Mouse (Mus musculus): ENCODE measurements around the gene Ccdc146. TPM values are rescaled to one million over a fixed set of nuclear protein-coding genes. Genes with fewer than 3 reads are reported as not detected.
A peak's percentile ranks its signal among the peaks of the same experiment; 100 is the strongest.

Ccdc146 gene
- polyA plus RNA-seq, 1 experiment from 2014 or later = 3.6 TPM

DNA sequence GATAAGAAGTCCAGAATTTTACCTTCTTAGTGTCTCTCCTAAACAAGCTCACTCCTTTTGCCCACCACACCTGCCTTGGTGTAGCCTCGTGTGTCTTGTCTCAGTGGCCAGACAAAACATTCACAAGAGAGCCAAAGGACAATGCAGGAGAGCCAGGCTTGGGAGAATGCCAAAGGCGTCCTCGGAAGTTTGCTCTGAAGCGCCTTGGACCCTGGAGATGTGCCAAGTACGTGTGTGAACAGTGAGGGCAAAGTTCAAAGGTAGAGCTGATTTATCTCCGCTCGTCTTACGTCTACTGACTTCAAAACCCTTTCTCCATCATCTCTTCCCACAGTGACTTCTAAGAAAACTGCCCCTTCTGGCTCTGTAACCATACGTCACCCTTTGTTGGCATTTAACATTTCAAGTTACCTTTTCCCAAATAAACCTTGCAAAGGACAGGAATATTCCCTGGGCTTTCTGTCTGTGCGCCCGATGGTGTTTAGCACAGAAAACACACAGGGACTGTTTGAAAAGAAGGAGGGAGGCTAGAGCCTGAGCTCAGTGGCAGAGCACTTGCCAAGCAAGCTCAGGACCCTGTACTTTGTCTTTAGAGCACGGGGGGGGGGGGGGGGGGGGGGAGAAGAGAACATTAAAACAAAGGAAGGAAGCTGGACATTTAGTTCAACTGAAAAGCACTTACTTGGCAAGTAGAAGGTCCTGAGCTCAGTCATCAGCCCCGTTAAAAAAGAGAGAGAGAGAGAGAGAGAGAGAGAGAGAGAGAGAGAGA lies 32.7 kb downstream of the Ccdc146 start:
- WGBS = 9% methylated on average over 12 of the region's 13 CpGs
- no peak overlapping the region for H3K27ac ChIP-seq (ENCODE audit: low read length)
- H3K4me3 ChIP-seq (ENCODE audit: low read length) = no peak overlapping the region
- peak overlapping the region; percentile 11; the same call in 1 of the 2 replicates for H3K4me2 ChIP-seq (ENCODE audit: low read depth, low read length)
- no peak overlapping the region for H3K9ac ChIP-seq (ENCODE audit: low read length)
- no peaks in the 10 kb centered on the region for H3K9me3 ChIP-seq (ENCODE audit: control insufficient read depth, low read length)
- H3K36me3 ChIP-seq (ENCODE audit: control insufficient read depth, insufficient read depth, low read length) = no peaks in the 10 kb centered on the region
- H3K27me3 ChIP-seq (ENCODE audit: control insufficient read depth, insufficient read depth, low read depth, low read length) = no peaks in the 10 kb centered on the region
- 0 out of 2 replicates have a peak, but pooled peaks have one; percentile 34 for ATAC-seq (ENCODE audit: low read depth)
- peaks cover 12% of the 10 kb centered on the region; the same call in 1 of the 2 replicates for H3K4me1 ChIP-seq (replicated peaks; ENCODE audit: control insufficient read depth, insufficient read depth, low read length)

DNA sequence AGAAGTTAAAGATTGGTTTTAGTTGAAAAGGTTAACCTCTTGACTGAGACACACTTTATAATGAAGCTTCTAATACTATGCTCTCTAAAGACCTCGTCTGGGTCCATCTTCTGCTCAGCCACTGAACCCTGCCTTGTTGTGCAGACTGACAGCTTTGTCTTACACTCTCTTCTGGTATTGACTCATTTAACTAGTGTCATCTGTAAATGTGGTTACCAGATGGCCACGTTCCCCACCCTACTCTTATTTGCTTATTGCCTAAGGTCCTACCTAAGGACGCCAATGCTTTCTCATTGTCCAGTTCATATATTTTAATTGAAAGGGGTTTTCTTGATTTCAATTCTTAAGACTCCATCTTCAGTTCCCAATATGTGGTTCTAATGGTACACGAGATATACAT lies 35.6 kb downstream of the Ccdc146 start:
- no peaks in the 10 kb centered on the region for H3K27me3 ChIP-seq (ENCODE audit: control insufficient read depth, insufficient read depth, low read depth, low read length)
- H3K4me1 ChIP-seq (replicated peaks; ENCODE audit: control insufficient read depth, insufficient read depth, low read length) = peaks cover 7% of the 10 kb centered on the region; the same call in 1 of the 2 replicates
- H3K27ac ChIP-seq (ENCODE audit: low read length) = no peak overlapping the region
- H3K4me2 ChIP-seq (ENCODE audit: low read depth, low read length) = no peak overlapping the region
- ATAC-seq (ENCODE audit: low read depth) = no peak
- WGBS = 78% methylated on average over 4 of the region's 4 CpGs
- H3K36me3 ChIP-seq (ENCODE audit: control insufficient read depth, insufficient read depth, low read length) = no peaks in the 10 kb centered on the region
- no peaks in the 10 kb centered on the region for H3K9me3 ChIP-seq (ENCODE audit: control insufficient read depth, low read length)
- no peak overlapping the region for H3K9ac ChIP-seq (ENCODE audit: low read length)
- H3K4me3 ChIP-seq (ENCODE audit: low read length) = no peak overlapping the region

- Histone ChIP-seq H3K27me3 (ENCODE audit: control insufficient read depth, insufficient read depth, low read depth, low read length) (no peaks in the 10 kb centered on the region), H3K36me3 (ENCODE audit: control insufficient read depth, insufficient read depth, low read length) (no peaks in the 10 kb centered on the region), H3K9ac (ENCODE audit: low read length) (no peak overlapping the region), H3K27ac (ENCODE audit: low read length) (no peak overlapping the region), H3K4me1 (replicated peaks; ENCODE audit: control insufficient read depth, insufficient read depth, low read length) (peaks cover 15% of the 10 kb centered on the region), H3K4me2 (ENCODE audit: low read depth, low read length) (no peak overlapping the region), H3K9me3 (ENCODE audit: control insufficient read depth, low read length) (no peaks in the 10 kb centered on the region), H3K4me3 (ENCODE audit: low read length) (no peak overlapping the region)
- ATAC-seq (ENCODE audit: low read depth) = no peak
These were observed 37.1 kb downstream of the Ccdc146 start for GRCm38 (mm10) chr5:21387340-21387739.

- H3K4me1 ChIP-seq (replicated peaks; ENCODE audit: control insufficient read depth, insufficient read depth, low read length) = peaks cover 10% of the 10 kb centered on the region
- WGBS = 51% methylated on average over 4 of the region's 4 CpGs
- H3K4me3 ChIP-seq (ENCODE audit: low read length) = no peak overlapping the region
- ATAC-seq (ENCODE audit: low read depth) = no peak
- peak overlapping the region; percentile 13; the same call in 1 of the 2 replicates for H3K27ac ChIP-seq (ENCODE audit: low read length)
- no peaks in the 10 kb centered on the region for H3K9me3 ChIP-seq (ENCODE audit: control insufficient read depth, low read length)
- no peak overlapping the region for H3K4me2 ChIP-seq (ENCODE audit: low read depth, low read length)
- H3K27me3 ChIP-seq (ENCODE audit: control insufficient read depth, insufficient read depth, low read depth, low read length) = no peaks in the 10 kb centered on the region
- no peak overlapping the region for H3K9ac ChIP-seq (ENCODE audit: low read length)
- no peaks in the 10 kb centered on the region for H3K36me3 ChIP-seq (ENCODE audit: control insufficient read depth, insufficient read depth, low read length)
These were observed 38.0 kb downstream of the Ccdc146 start for GRCm38 (mm10) chr5:21386432-21386831.

- Histone ChIP-seq H3K9me3 (ENCODE audit: control insufficient read depth, low read length) (no peaks in the 10 kb centered on the region), H3K4me2 (ENCODE audit: low read depth, low read length) (no peak overlapping the region), H3K9ac (ENCODE audit: low read length) (no peak overlapping the region), H3K4me1 (replicated peaks; ENCODE audit: control insufficient read depth, insufficient read depth, low read length) (peaks cover 9% of the 10 kb centered on the region), H3K27ac (ENCODE audit: low read length) (no peak overlapping the region), H3K27me3 (ENCODE audit: control insufficient read depth, insufficient read depth, low read depth, low read length) (no peaks in the 10 kb centered on the region), H3K36me3 (ENCODE audit: control insufficient read depth, insufficient read depth, low read length) (no peaks in the 10 kb centered on the region), H3K4me3 (ENCODE audit: low read length) (no peak overlapping the region)
- WGBS = 85% methylated on average over 9 of the region's 9 CpGs
- ATAC-seq (ENCODE audit: low read depth) = no peak
These were observed 39.5 kb downstream of the Ccdc146 start for GRCm38 (mm10) chr5:21384976-21385375.

- H3K9me3 ChIP-seq (ENCODE audit: control insufficient read depth, low read length) = no peaks in the 10 kb centered on the region
- H3K4me2 ChIP-seq (ENCODE audit: low read depth, low read length) = no peak overlapping the region
- H3K9ac ChIP-seq (ENCODE audit: low read length) = no peak overlapping the region
- H3K27me3 ChIP-seq (ENCODE audit: control insufficient read depth, insufficient read depth, low read depth, low read length) = no peaks in the 10 kb centered on the region
- WGBS = 67% methylated on average over 13 of the region's 13 CpGs
- no peak overlapping the region for H3K4me3 ChIP-seq (ENCODE audit: low read length)
- H3K36me3 ChIP-seq (ENCODE audit: control insufficient read depth, insufficient read depth, low read length) = no peaks in the 10 kb centered on the region
- no peak overlapping the region for H3K27ac ChIP-seq (ENCODE audit: low read length)
- H3K4me1 ChIP-seq (replicated peaks; ENCODE audit: control insufficient read depth, insufficient read depth, low read length) = peaks cover 9% of the 10 kb centered on the region
- no peak for ATAC-seq (ENCODE audit: low read depth)
These were observed 40.1 kb downstream of the Ccdc146 start for GRCm38 (mm10) chr5:21384252-21384960.

DNA sequence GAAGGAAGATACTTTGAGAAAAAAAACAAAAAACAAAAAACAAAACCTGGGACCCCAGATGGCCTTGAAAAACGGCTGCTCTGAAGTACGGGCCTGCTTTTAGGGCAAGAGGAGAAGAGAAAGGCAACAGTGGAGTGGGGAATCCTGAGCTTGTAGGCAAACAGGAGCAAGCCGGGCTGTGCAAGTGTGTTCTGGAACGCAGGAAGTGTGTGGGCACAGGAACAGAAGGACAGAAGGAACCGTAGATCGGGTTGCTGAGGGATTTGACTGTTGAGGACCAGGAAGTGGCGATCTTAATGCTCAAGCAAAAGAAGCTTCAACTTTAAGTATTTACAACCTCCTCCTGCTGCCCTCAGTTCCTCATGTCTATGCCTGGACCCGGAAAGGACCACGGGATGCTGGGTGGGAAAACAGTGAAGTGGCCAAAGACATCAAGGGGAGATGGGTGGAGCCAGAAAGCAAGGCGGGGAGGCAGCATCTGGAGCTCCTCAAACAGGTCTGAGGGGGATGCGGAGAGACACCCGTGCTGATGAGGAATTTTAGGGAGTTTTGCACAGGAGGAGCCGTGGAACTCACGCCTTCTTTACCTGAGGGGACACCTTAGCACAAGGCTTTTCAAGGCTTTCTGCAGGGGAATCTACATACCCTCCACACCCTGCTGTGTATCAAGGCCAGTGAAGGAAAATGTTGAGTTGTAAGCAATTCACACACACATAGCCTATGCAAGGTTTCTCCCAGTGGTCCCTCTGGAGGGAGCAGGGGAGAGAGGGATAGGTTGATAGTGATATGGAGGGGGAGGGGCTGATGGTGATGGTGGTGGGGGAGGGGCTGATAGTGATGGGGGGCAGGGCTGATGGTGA lies 40.9 kb downstream of the Ccdc146 start:
- no peak for ATAC-seq (ENCODE audit: low read depth)
- H3K9ac ChIP-seq (ENCODE audit: low read length) = peak overlapping the region; percentile 32; the same call in 1 of the 2 replicates

DNA sequence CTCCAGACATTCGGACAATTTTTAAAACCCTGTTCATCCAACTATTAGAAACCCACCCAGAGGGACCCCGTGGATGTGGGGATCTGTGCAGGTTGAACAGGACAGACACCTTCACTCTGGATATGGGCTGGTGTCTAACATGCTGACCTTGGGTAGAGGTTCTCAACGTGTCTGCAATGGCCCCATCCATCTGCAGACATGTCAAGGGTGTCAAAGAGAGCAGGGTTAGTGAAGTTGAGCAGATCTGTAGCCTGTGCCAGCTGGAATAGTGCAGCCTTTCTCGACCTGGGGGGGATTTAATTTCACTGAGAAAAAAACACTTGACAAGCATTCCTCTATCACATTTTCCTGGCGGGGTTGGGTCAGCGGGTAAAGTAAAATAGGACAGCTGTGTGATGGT lies 41.8 kb downstream of the Ccdc146 start:
- H3K27ac ChIP-seq (ENCODE audit: low read length) = no peak overlapping the region
- no peak for ATAC-seq (ENCODE audit: low read depth)
- 36% methylated on average over 6 of the region's 6 CpGs for WGBS
- no peak overlapping the region for H3K4me2 ChIP-seq (ENCODE audit: low read depth, low read length)
- H3K9me3 ChIP-seq (ENCODE audit: control insufficient read depth, low read length) = no peaks in the 10 kb centered on the region
- no peak overlapping the region for H3K4me3 ChIP-seq (ENCODE audit: low read length)
- H3K27me3 ChIP-seq (ENCODE audit: control insufficient read depth, insufficient read depth, low read depth, low read length) = no peaks in the 10 kb centered on the region
- H3K4me1 ChIP-seq (replicated peaks; ENCODE audit: control insufficient read depth, insufficient read depth, low read length) = peaks cover 9% of the 10 kb centered on the region
- H3K9ac ChIP-seq (ENCODE audit: low read length) = no peak overlapping the region
- H3K36me3 ChIP-seq (ENCODE audit: control insufficient read depth, insufficient read depth, low read length) = no peaks in the 10 kb centered on the region

More for the DNA sequence above, 40.9 kb downstream of the Ccdc146 start:
- 30% methylated on average over 14 of the region's 14 CpGs for WGBS
- Histone ChIP-seq H3K27ac (ENCODE audit: low read length) (peak overlapping the region; percentile 4; the same call in 1 of the 2 replicates), H3K9me3 (ENCODE audit: control insufficient read depth, low read length) (no peaks in the 10 kb centered on the region), H3K4me2 (ENCODE audit: low read depth, low read length) (peak overlapping the region; percentile 2; the same call in 1 of the 2 replicates), H3K4me3 (ENCODE audit: low read length) (no peak overlapping the region), H3K4me1 (replicated peaks; ENCODE audit: control insufficient read depth, insufficient read depth, low read length) (peaks cover 9% of the 10 kb centered on the region), H3K36me3 (ENCODE audit: control insufficient read depth, insufficient read depth, low read length) (no peaks in the 10 kb centered on the region), H3K27me3 (ENCODE audit: control insufficient read depth, insufficient read depth, low read depth, low read length) (no peaks in the 10 kb centered on the region)

DNA sequence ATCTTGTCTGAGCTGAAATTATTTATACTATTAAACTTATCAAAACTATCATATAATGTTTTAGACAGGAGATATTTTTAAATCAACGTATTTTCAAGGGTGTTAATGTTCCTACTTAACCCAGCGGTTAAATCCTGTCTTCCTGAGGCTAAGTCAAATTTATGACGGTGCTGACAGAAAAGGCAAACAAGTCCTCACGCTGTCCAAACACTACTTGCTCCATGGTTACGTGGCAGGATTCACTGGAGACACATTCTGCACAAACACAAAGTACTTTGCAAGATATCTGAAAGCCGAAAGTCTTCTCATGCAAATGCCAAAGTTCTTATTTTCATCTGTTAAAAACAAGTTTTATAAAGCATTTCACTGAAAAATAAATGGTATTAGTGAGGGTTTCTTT lies 42.5 kb downstream of the Ccdc146 start:
- H3K9ac ChIP-seq (ENCODE audit: low read length) = no peak overlapping the region
- H3K4me3 ChIP-seq (ENCODE audit: low read length) = no peak overlapping the region
- H3K9me3 ChIP-seq (ENCODE audit: control insufficient read depth, low read length) = no peaks in the 10 kb centered on the region
- H3K27me3 ChIP-seq (ENCODE audit: control insufficient read depth, insufficient read depth, low read depth, low read length) = no peaks in the 10 kb centered on the region
- 9% methylated on average over 6 of the region's 6 CpGs for WGBS
- no peak for ATAC-seq (ENCODE audit: low read depth)
- no peak overlapping the region for H3K27ac ChIP-seq (ENCODE audit: low read length)
- H3K36me3 ChIP-seq (ENCODE audit: control insufficient read depth, insufficient read depth, low read length) = no peaks in the 10 kb centered on the region
- peaks cover 9% of the 10 kb centered on the region for H3K4me1 ChIP-seq (replicated peaks; ENCODE audit: control insufficient read depth, insufficient read depth, low read length)
- no peak overlapping the region for H3K4me2 ChIP-seq (ENCODE audit: low read depth, low read length)
